Mouse (Mus musculus) small intestine, adult 2 months (tissue): ENCODE measurements around the gene Ajuba. TPM values are rescaled to one million over a fixed set of nuclear protein-coding genes. Genes with fewer than 3 reads are reported as not detected.

Source experiments
- H3K27ac ChIP-seq: fragments of 200-500 bp; 2 replicates; pipeline ENCODE4 v1.5.1; 2012; ENCODE audit warnings: low read depth, low read length, control low read depth, inconsistent platforms; ENCODE audit not compliant: insufficient read depth
- H3K27me3 ChIP-seq: fragments of 200-500 bp; 2 replicates; pipeline ENCODE4 v1.6.1; 2012; ENCODE audit warnings: mild to moderate bottlenecking, moderate library complexity, low read length, inconsistent platforms; ENCODE audit not compliant: control insufficient read depth, insufficient read depth
- H3K36me3 ChIP-seq: fragments of 200-500 bp; 2 replicates; pipeline ENCODE4 v1.6.1; 2012; ENCODE audit warnings: mild to moderate bottlenecking, low read length, control low read depth, inconsistent platforms; ENCODE audit not compliant: control insufficient read depth, insufficient read depth
- H3K4me1 ChIP-seq: fragments of 200-500 bp; 2 replicates; pipeline ENCODE4 v1.6.1; 2012; ENCODE audit warnings: low read length, inconsistent platforms, mixed read lengths; ENCODE audit not compliant: control insufficient read depth, insufficient read depth, insufficient read length
- H3K4me3 ChIP-seq: fragments of 200-500 bp; 2 replicates; pipeline ENCODE4 v1.5.1; 2012; ENCODE audit warnings: low read depth, mild to moderate bottlenecking, control low read depth, inconsistent platforms, low read length, moderate library complexity
- CTCF ChIP-seq: fragments of 200-500 bp; IDR thresholded peaks from 2 replicates; pipeline ENCODE4 v1.5.1; 2012; ENCODE audit warnings: low read depth, mild to moderate bottlenecking, control low read depth, inconsistent platforms, low read length, moderate library complexity, mixed read lengths; ENCODE audit not compliant: insufficient replicate concordance, insufficient read length; ENCODE audit errors: extremely low read depth
- POLR2A ChIP-seq: fragments of 200-500 bp; IDR thresholded peaks from 2 replicates; pipeline ENCODE4 v1.6.1; 2012; ENCODE audit warnings: low read depth, mild to moderate bottlenecking, control low read depth, inconsistent platforms, low read length, moderate library complexity
- WGBS: fragments of 180-500 bp; shearing (Covaris S2); methylation state at CpG from one replicate; pipeline ENCODE4 v1.1.7; 2018; 5-methylcytosine and 5-hydroxymethylcytosine counted together
- polyA plus RNA-seq: library from polyadenylated mRNA; depleted of rRNA; stranded (reverse); fragments of >200 nt; gene quantifications from 2 replicates; pipeline ENCODE4 v1.2.3, GENCODE M21; 2012

Gene Ajuba
- polyA plus RNA-seq, 1 experiment: 3.0 TPM

GRCm38 (mm10) chr14:54583681-54584338 is 6.5 kb upstream of the Ajuba start:
- no peak overlapping the region for H3K4me3 ChIP-seq
- H3K36me3 ChIP-seq: no peaks in the 10 kb centered on the region
- TF ChIP-seq POLR2A (no peak), CTCF (peak; percentile 66; the same call in 1 of the 2 replicates)
- H3K27me3 ChIP-seq: no peaks in the 10 kb centered on the region
- peaks cover 3% of the 10 kb centered on the region; the same call in 1 of the 2 replicates for H3K4me1 ChIP-seq
- H3K27ac ChIP-seq: no peak overlapping the region
- WGBS: 54% methylated on average over 7 of the region's 7 CpGs

- no peaks in the 10 kb centered on the region for H3K27me3 ChIP-seq
- peaks cover 7% of the 10 kb centered on the region; the same call in 1 of the 2 replicates for H3K4me1 ChIP-seq
- WGBS: 83% methylated on average over 9 of the region's 9 CpGs
- H3K4me3 ChIP-seq: no peak overlapping the region
- no peaks in the 10 kb centered on the region for H3K36me3 ChIP-seq
- TF ChIP-seq POLR2A: no peak
- TF ChIP-seq CTCF: no peak
- no peak overlapping the region for H3K27ac ChIP-seq
These were observed 5.2 kb upstream of the Ajuba start for GRCm38 (mm10) chr14:54582536-54582935.

DNA sequence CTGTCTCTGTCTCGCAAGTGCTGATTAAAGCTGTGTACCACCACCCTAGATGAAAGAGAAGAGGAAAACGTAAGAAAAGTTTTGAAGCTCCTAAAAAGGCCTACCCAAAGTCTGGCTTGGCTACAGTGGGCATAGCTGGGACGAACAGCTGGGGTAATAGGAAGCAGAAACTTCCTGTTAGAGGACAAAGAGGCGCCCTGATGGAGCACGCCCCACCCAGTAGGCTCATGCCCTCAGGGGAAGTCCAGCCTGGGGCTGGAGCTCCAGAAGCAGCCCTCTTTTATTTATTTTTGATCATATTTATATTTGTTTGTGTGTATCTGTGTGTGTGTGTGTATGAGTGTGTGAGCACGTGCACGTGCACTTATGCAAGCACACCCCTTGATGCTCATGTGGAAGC is 2.3 kb upstream of the Ajuba start:
- no peak for TF ChIP-seq CTCF
- no peak for TF ChIP-seq POLR2A
- Histone ChIP-seq H3K27ac (no peak overlapping the region), H3K4me1 (peaks cover 20% of the 10 kb centered on the region), H3K36me3 (no peaks in the 10 kb centered on the region), H3K4me3 (no peak overlapping the region), H3K27me3 (peaks cover 22% of the 10 kb centered on the region)
- WGBS: 60% methylated on average over 7 of the region's 7 CpGs

- Histone ChIP-seq H3K27me3 (peaks cover 22% of the 10 kb centered on the region), H3K27ac (peak overlapping the region; percentile 43), H3K4me1 (peaks cover 26% of the 10 kb centered on the region), H3K36me3 (no peaks in the 10 kb centered on the region), H3K4me3 (peak overlapping the region; percentile 82)
- no peak for TF ChIP-seq CTCF
- TF ChIP-seq POLR2A: no peak
- WGBS: 1% methylated on average over 10 of the region's 10 CpGs
These were observed 705 bp upstream of the Ajuba start for GRCm38 (mm10) chr14:54578063-54578462.

GRCm38 (mm10) chr14:54576241-54577088 is 893 bp downstream of the Ajuba start:
- no peak overlapping the region for H3K27ac ChIP-seq
- WGBS: under 1% methylated on average over 84 of the region's 84 CpGs
- TF ChIP-seq CTCF (no peak), POLR2A (no peak)

GRCm38 (mm10) chr14:54575631-54576030 is 1.7 kb downstream of the Ajuba start:
- Histone ChIP-seq H3K27me3 (peaks cover 22% of the 10 kb centered on the region), H3K4me1 (peaks cover 25% of the 10 kb centered on the region), H3K36me3 (no peaks in the 10 kb centered on the region), H3K27ac (no peak overlapping the region), H3K4me3 (peak overlapping the region; percentile 82)
- WGBS: 2% methylated on average over 39 of the region's 39 CpGs
- TF ChIP-seq POLR2A (no peak), CTCF (no peak)

More at GRCm38 (mm10) chr14:54576241-54577088, 893 bp downstream of the Ajuba start:
- Histone ChIP-seq H3K4me3 (peak overlapping the region; percentile 82), H3K4me1 (peaks cover 25% of the 10 kb centered on the region), H3K36me3 (no peaks in the 10 kb centered on the region), H3K27me3 (peaks cover 22% of the 10 kb centered on the region)

DNA sequence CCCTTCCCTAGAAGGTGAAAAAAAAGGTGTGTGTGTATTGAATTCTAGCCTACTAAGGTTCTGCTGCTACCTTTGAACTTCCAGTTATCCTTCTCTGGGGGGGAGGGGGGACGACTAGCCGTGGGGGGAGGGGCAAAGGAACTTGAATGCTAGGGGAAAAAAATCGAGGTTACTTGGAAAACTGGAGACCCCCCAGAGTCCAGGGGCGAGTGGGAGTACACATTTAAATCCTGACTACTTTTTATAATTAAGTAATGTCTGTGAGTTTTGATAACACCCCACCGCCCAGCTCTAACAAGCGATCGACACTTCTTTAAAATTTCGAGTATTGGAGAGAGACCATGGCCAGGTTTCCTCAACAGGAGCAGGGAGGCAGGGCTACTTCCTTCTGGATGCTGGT is 2.3 kb downstream of the Ajuba start:
- no peaks in the 10 kb centered on the region for H3K36me3 ChIP-seq
- WGBS: 34% methylated on average over 8 of the region's 8 CpGs
- H3K4me1 ChIP-seq: peaks cover 25% of the 10 kb centered on the region
- H3K27ac ChIP-seq: no peak overlapping the region
- peaks cover 22% of the 10 kb centered on the region for H3K27me3 ChIP-seq
- no peak for TF ChIP-seq POLR2A
- TF ChIP-seq CTCF: no peak
- H3K4me3 ChIP-seq: no peak overlapping the region; the same call in 1 of the 2 replicates

- Histone ChIP-seq H3K27ac (no peak overlapping the region), H3K4me1 (peaks cover 25% of the 10 kb centered on the region), H3K4me3 (no peak overlapping the region), H3K27me3 (peaks cover 22% of the 10 kb centered on the region), H3K36me3 (no peaks in the 10 kb centered on the region)
- TF ChIP-seq CTCF (no peak), POLR2A (no peak)
- WGBS: 35% methylated on average over 4 of the region's 4 CpGs
These were observed 3.1 kb downstream of the Ajuba start for GRCm38 (mm10) chr14:54574253-54574652.
